Mouse (Mus musculus) cerebellum, adult 11-12 months (tissue): ENCODE data around the gene Gabarap.
"Not testable (repeated sequence)": the region's sequence is repeated elsewhere in the genome, so short reads cannot be mapped to it uniquely, and the experiment has no call there.

Experiments used
- DNase-seq: peaks from one replicate; pipeline ENCODE4 v3.0.0; 2022

The Gabarap gene

DNA sequence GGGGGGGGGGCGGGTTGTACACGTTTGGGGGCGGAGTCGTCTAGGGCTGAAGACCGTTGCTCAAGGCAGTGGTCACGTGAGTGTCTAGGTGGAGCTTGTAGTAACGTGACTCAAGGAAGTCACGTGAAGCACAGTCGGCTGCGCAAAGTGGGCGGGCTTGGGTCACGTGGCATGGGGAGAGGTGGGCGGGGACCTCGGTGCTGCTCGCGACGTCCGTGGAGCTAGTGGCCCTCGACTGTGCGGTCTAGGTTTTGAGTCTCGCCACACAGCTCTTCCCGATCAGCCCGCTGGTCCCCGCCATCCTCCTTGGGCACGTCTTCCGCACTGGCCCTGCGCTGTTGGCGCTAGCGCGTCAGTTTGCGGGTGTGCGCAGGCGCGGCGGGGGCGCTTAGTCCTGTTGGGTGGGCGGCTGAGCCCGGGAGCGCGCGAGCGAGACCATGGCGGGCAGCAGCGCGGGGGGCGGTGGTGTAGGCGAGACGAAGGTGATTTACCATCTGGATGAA is 9.5 kb downstream of the Gabarap start, which contains the start of gene Dvl2:
Gene Dvl2, plus strand, starts transcription at position 200 of the 503 bp plus-strand sequence.
- peak; percentile 93 for DNase-seq

DNA sequence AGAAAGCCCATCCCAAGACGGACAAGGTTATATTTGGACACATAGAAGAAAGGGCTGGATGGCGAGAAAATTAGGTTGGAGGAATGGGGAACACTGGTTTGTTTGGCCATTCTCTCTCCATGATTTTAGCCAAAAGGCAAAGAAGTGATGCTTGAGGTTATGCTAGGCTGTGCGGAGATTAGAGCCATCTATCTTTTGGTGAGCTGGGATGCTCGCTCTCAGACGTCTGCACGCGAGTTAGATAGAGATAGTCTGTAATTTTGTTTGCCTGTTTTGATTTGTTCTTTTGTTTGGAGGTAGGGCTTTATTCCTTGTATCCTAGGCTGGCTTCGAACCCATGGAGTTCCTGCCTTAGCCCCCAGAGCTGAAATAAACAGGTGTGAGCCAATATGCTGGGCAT is 10.2 kb downstream of the Gabarap start:
- DNase-seq, result no peak

- no peak for DNase-seq
Observed at GRCm38 (mm10) chr11:70001865-70002264, 10.9 kb downstream of the Gabarap start.

DNA sequence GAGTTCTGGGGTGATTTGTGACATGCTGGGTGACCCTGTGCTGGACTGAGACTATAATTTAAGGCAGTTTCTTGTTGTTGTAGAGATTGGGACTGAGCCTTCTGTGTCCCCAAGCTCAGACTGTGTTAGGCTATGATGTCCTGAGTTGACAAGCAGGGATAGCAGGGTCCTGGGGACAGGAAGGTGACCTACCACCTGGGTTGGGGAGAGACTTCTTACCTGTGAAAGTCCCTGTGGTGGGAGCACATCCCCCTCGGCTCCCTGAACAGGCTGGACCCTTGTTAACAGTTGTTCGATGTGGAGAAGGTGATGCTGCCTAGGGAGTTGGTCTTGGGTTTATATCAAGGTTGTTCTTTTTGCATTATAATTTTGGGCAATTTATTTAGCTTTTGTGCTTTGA is 11.5 kb downstream of the Gabarap start:
- DNase-seq, result no peak

GRCm38 (mm10) chr11:70005521-70005920 is 14.6 kb downstream of the Gabarap start:
- no peak for DNase-seq

DNA sequence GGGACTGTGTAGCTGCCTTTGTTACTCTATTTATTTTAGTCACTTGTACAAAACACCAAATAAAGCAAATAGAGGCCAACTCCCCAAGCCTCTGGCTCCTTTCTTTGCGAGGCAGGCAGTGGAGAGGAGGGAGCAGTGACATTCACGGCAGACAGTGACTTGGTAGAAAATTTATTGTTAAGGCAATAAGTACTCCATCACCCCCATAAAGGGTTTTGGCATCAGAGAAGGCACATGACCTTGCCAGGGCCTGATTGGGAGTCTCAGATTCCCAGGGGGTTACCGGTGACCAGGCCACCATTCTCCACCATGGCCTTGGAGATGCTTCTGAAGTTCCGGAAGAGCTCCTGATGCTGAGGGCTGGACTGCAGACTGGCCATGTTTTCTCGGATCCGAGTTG is 19.1 kb downstream of the Gabarap start:
- DNase-seq, result no peak

DNA sequence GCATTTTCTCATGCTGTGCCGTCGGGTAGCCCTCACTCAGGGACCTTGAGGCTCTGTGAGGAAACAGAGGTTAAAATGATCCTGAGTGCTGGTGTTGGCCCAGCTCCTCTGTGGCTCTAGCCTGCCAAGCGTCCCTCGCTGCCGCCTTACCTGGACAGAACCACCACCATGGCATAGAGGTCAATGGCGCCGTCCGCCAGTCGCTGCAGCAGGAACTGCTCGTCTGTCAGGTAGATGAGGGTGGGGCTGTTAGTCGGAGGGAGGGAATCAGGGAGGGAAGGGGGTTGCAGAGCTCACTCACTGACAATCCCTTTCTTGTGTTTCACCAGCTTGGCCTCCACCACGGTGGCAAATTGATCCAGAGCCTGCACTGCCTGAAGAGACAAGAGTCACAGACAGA is 19.6 kb downstream of the Gabarap start:
- DNase-seq, result no peak

DNA sequence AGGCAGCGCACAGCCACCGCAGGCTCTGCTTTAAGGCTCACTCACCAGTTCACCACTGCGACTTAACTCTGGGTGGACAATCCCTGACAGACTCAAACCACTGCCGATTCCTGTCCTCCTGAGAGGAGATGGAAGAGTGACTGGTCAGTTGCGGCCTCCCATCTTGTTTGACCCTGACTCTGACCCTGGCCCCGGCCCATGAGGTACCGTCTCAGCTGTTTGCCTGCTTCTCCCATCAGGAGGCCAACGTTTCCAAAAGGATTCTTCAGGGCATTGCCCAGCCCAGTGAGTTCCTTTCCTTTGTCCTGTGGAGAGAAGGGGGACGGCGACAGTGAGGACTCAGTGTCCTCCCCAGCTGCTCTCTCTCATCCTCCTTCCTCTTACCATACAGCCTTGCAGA is 20.0 kb downstream of the Gabarap start:
- DNase-seq, result no peak

GRCm38 (mm10) chr11:70012931-70013330 is 22.0 kb downstream of the Gabarap start:
- DNase-seq, result no peak

- no peak for DNase-seq
Observed at GRCm38 (mm10) chr11:70013408-70013807, 22.5 kb downstream of the Gabarap start.

- no peak for DNase-seq
Observed at GRCm38 (mm10) chr11:70014051-70014450, 23.1 kb downstream of the Gabarap start.

DNA sequence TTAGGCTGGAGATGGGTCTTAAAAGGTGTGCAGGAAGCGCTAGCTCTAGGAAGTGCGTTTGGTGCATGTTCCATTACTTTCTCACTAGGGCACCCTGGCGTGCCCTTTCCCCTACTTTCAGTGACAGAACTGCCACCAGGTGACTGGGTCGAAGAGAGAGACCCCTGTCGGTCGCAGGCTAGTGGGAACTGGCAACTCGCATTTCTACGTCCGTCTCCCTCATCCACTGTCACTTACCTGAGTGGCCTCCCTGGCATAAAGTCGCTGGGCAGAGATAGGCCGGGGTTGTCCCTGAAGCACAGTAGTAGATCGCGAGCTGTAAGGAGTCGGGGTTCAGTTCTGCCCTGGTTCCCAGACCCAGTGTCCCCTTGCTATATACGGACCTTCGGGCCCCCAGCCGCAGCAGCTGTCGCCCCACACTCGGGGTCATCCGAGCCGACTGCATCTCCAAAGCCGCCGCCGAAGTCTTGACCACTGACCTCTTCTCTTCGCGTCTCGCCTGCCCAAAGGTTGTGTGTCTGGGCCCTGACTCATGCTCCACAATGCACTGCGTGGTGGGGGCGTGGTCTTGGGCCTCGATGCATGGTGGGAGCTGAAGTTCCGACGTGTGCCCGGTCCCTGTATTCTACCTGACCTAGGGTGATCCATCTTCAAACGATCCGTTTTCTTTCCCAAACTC is 24.1 kb downstream of the Gabarap start, which contains the start of gene Acadvl:
Gene Acadvl, minus strand, starts transcription at position 532 of the 679 bp plus-strand sequence.
- DNase-seq, result peak; percentile 90

DNA sequence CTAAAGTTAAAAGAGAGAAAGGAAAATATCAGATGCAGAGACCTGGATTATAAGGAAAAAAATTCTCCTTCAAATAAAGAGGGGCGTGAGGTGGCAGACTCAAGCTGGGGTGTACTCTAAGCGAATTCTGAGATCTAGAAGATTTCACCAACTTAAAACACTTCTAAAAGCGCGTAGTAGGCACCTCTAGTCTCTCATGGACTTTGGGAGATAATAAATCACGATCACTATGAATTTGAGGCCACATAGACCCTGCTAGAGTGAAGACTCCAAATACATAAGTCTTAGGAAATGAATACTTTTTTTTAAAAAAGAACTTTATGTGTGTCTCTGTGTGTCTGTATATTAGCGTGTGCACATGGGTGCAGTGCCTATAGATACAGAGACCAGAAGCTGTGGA is 24.7 kb downstream of the Gabarap start:
- DNase-seq, result no peak

DNA sequence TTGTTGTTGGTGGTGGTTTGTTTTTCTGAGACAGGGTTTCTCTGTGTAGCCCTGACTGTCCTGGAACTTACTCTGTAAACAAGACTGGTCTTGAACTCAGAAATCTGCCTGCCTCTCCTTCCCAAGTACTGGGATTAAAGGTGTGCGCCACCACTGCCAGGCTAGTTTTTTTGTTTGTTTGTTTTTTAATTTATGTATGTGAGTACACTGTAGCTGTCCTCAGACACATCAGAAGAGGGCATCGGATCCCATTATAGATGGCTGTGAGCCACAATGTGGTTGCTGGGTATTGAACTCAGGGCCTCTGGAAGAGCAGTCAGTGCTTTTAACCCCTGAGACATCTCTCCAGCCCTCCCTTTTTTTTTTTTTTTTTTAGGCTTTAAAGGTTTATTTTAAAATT is 25.2 kb downstream of the Gabarap start:
- not testable (repeated sequence) for DNase-seq

DNA sequence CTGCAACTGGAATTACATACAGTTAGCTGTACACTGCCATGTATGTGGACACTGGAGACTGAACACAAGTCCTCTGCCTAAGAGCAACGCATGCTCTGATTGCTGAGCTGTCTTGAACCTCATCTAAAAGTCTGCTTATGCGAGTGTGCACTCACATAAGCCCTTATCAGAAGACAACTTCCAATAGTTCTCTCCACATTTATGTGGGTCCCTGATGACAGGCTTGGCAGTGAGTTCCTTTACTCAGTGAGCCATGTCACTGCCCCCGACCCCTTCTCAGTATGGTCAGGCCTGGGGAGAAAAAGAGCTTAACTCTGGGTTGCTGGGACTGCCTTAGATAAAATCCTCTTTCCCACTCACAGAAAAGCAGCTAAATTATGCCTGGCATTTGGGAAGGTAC is 25.7 kb downstream of the Gabarap start, which contains the start of gene Dlg4:
Gene Dlg4, plus strand, starts transcription at position 274 of the 400 bp plus-strand sequence.
- no peak for DNase-seq

GRCm38 (mm10) chr11:70017199-70017767 is 26.3 kb downstream of the Gabarap start:
- no peak for DNase-seq

- peak; percentile 78 for DNase-seq
Observed at GRCm38 (mm10) chr11:70018131-70018990, 27.4 kb downstream of the Gabarap start.

GRCm38 (mm10) chr11:70019495-70020021 is 28.6 kb downstream of the Gabarap start:
- DNase-seq, result no peak

DNA sequence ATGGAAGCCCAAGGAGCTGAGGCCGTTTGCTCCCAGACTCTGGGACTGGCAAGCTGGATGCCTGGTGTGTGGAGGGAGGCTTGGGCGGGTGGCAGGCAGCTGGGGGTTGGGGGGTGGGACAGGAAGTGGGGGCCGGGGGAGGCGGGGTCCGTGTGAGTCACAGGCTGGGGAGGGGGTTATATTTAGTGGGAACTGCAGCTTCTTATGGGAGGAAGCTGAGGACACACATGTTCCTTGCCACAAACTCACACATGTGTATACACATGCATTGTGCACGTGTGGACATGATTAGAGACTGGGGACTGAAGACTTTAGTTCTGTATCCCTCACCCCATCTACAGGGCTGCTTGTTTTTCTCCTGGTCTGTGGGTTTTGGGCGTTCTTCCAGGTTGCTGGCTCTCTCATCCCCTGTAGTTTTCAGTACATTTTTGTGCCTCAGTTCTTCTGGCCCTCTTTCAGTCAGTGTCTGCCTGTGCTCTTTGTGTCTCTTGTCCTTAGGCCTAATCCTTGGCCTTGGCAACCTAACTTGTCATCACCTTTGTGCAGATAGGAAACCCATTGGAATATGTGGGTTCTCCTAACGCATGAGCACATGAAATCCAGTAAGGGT is 29.2 kb downstream of the Gabarap start:
- peak; percentile 75 for DNase-seq

DNA sequence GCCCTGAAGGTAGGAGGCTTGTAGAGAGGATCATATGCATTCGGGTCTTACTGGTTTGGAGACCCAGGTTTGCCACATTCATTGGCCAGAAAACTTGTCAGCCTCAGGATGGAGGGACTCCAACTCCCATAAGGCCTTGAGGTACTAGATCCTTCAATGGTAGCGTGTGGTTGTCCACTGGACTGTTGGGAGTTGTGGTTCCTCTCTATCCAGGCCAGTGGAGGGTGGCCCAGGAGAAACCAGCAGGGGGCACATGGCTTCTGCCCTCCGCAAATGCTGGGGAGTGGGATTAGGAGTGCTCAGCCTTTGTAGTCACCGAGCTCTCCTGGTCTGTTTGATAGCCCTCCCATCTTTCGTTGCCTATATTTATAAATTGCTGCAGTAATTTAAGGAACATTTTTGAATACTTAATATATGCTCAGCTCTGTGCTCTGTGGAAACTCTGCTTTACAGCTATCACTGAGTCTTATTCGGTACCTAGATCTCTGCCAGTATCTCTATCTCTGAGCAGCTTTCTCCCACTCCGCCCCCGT is 29.9 kb downstream of the Gabarap start:
- DNase-seq, result peak; percentile 88

- DNase-seq, result peak; percentile 97
Observed at GRCm38 (mm10) chr11:70021264-70022132, 30.6 kb downstream of the Gabarap start.
